In the genomic region with DNA sequence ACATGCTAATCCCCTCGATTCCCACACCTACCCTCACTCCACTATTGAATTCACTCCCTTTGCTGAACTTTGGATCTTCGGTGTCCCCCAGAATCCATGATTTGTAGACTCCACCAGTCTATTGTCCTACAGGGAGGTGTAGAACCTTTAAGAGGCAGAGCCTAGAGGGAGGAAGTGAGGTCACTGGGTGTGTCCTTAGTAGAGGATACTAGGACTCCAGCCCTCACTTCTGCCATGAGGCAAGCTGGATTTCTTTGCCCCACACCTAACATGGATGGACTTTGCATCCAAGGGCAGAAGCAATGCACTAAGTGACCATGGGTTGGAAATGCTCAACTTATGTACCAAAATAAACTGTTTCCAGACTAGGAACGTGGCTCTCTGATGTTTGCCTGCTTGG, we compare ENCODE assay signal across 23 mouse cellular contexts. TPM values are rescaled to one million over a fixed set of nuclear protein-coding genes. Genes with fewer than 3 reads are reported as not detected.
A peak's percentile ranks its signal among the peaks of the same experiment; 100 is the strongest.
DNase-seq lines count a peak whose midpoint lies in the region; ATAC-seq and TF ChIP-seq lines count a peak whose summit lies in the region.
"Had no signal": no experiment of that assay in that cellular context is flagged by ENCODE, and none has a peak within 500 bp of the region (broad histone marks: within the 10 kb centered on the region; RNA-seq: fewer than 3 reads in every experiment).

No protein-coding gene starts in this region.

- TF ChIP-seq CTCF in kidney, postnatal 0 days (IDR thresholded peaks at IDR 0.05; ENCODE audit: low read depth) = no peak

- H3K36me3 ChIP-seq in kidney, postnatal 0 days (ENCODE audit: insufficient read depth, low read length) = no peaks in the 10 kb centered on the region
- H3K36me3 ChIP-seq: embryonic facial prominence, embryonic 12.5 days had no signal

- no peak overlapping the region for H3K27ac ChIP-seq in kidney, postnatal 0 days
- H3K27ac ChIP-seq: embryonic facial prominence, embryonic 12.5 days; hindbrain, postnatal 0 days; limb, embryonic 15.5 days had no signal

- H3K9ac ChIP-seq in kidney, postnatal 0 days (ENCODE audit: low read depth, low read length) = no peak overlapping the region
- H3K9ac ChIP-seq: embryonic facial prominence, embryonic 12.5 days; heart, embryonic 12.5 days; limb, embryonic 15.5 days had no signal

- WGBS in kidney, postnatal 0 days = 87% methylated on average over 3 of the region's 3 CpGs

- no peak overlapping the region for H3K4me2 ChIP-seq in kidney, postnatal 0 days (ENCODE audit: low read length)
- H3K4me2 ChIP-seq: embryonic facial prominence, embryonic 12.5 days; heart, embryonic 12.5 days; limb, embryonic 15.5 days had no signal

- H3K4me1 ChIP-seq in kidney, postnatal 0 days (replicated peaks; ENCODE audit: insufficient read depth, low read length) = no peaks in the 10 kb centered on the region; the same call in 1 of the 2 replicates
- H3K4me1 ChIP-seq: embryonic facial prominence, embryonic 12.5 days; heart, embryonic 12.5 days had no signal

- DNase-seq in kidney, postnatal 0 days (ENCODE audit: low spot score) = no peak
- DNase-seq in kidney, postnatal 14 days = no peak
- DNase-seq in 416B (ENCODE audit: low read depth) = peak; percentile 94
- no peak for DNase-seq in gastrocnemius, postnatal 4 days (ENCODE audit: low spot score in 2 of 2)
- DNase-seq in layer of hippocampus, postnatal 25 days (ENCODE audit: extremely low spot score in 1 of 2, low spot score in 1 of 2) = no peak
- DNase-seq in heart, postnatal 14 days = no peak
- DNase-seq: adrenal gland, postnatal 36 days; cerebellum, postnatal 10 days; heart, postnatal 10 days; kidney, adult 9 months; layer of hippocampus, adult 9-11 months; left cerebral cortex, postnatal 4 days; lung, adult 2 months; midbrain, embryonic 14.5 days; right cerebral cortex, adult 18-20 months; thymus, adult 2 months; thymus, postnatal 4 days had no signal

- peak; percentile 52; the same call in 1 of the 2 replicates for ATAC-seq in kidney, postnatal 0 days (replicated peaks; ENCODE audit: low FRiP score, low read depth)
- peak; percentile 65 for ATAC-seq in activated CD4-positive, CD25-positive, alpha-beta regulatory T cell, adult 4 months
- peak; percentile 56 for ATAC-seq in megakaryocyte, adult 5-6 weeks (ENCODE audit: poor library complexity, severe bottlenecking)
- ATAC-seq: hindbrain, postnatal 0 days had no signal

- H3K27me3 ChIP-seq in kidney, postnatal 0 days (ENCODE audit: insufficient read depth, low read length) = 0 out of 2 replicates have a peak, but pooled peaks cover 6% of the 10 kb centered on the region

- H3K4me3 ChIP-seq in kidney, postnatal 0 days (replicated peaks; ENCODE audit: low read depth, low read length) = no peak overlapping the region
- H3K4me3 ChIP-seq: embryonic facial prominence, embryonic 12.5 days; heart, embryonic 12.5 days; limb, embryonic 15.5 days had no signal

- intact Hi-C loops in heart, postnatal 14 days (cut with DNase I) = no loop called here

- no peaks in the 10 kb centered on the region for H3K9me3 ChIP-seq in kidney, postnatal 0 days (replicated peaks; ENCODE audit: low read length)
- H3K9me3 ChIP-seq: embryonic facial prominence, embryonic 12.5 days; heart, embryonic 12.5 days; limb, embryonic 15.5 days had no signal

RNA-seq across cellular contexts. Expression of a gene that starts 14.5 kb away (rescaled TPM):
- 13.0 TPM in 2 replicates for polyA plus RNA-seq in kidney, postnatal 0 days (2015; fragmentation: Nextera tagmentation; extraction: Ambion mirVana)
- polyA plus RNA-seq in activated CD4-positive, CD25-positive, alpha-beta regulatory T cell, adult 4 months (2017; shearing (Covaris generic)) = 1 to 10 TPM; 4.0 to 5.8 TPM
- total RNA-seq in megakaryocyte, adult 5-6 weeks (2015) = 2.8 and 3.9 TPM in 2 replicates
- 3.3 and 3.8 TPM in 2 replicates for total RNA-seq in megakaryocyte, adult 5-6 weeks (2017)
- 10 to 100 TPM; 13.9 to 15.4 TPM for total RNA-seq in gastrocnemius, postnatal 4 days (2021)
- total RNA-seq in layer of hippocampus, postnatal 25 days (2021) = 10 to 100 TPM; 17.4 to 20.2 TPM
- 10 to 100 TPM; 13.5 to 14.0 TPM for total RNA-seq in heart, postnatal 14 days (2021)
